Mouse (Mus musculus) heart, adult 2 months (tissue): ENCODE results near the gene Cfap97d2.

Experiments
- CTCF ChIP-seq: fragments of 200-600 bp; IDR thresholded peaks from 2 replicates; pipeline ENCODE4 v1.8.1; 2022; ENCODE audit warnings: antibody characterized with exemption, mild to moderate bottlenecking, moderate library complexity
- EP300 ChIP-seq: fragments of 200-500 bp; IDR thresholded peaks from 2 replicates; pipeline ENCODE4 v1.6.1; 2011; ENCODE audit warnings: low read depth, low read length, control low read depth; ENCODE audit not compliant: insufficient read depth
- POLR2A ChIP-seq: fragments of 200-500 bp; IDR thresholded peaks from 2 replicates; pipeline ENCODE4 v1.6.1; 2011; ENCODE audit warnings: mild to moderate bottlenecking, low read depth, low read length, control low read depth; ENCODE audit not compliant: insufficient read depth

- TF ChIP-seq EP300 (0 out of 2 replicates have a peak, but pooled peaks have one; percentile 29), CTCF (no peak), POLR2A (no peak)
Measured at GRCm38 (mm10) chr8:13688461-13688860, 17.2 kb upstream of the Cfap97d2 start.
